Mouse (Mus musculus) left cerebral cortex, postnatal 10 days (tissue): ENCODE data around the gene Tbx22. TPM values are rescaled to one million over a fixed set of nuclear protein-coding genes. Genes with fewer than 3 reads are reported as not detected.

ENCODE experiments used
- DNase-seq, 2 experiments: peaks; one replicate each; pipeline ENCODE4 v3.0.0; 2021 to 2022; ENCODE audit warnings: low spot score in 2 of 2, mixed read lengths in 1 of 2; ENCODE audit errors: extremely low spot score in 1 of 2
- intact Hi-C: fragments of 180-260 bp; cut with DNase I; formaldehyde crosslinking; loops from one replicate; pipeline ENCODE4 v1.15.1; 2025
- total RNA-seq, 2 experiments: library from RNA; stranded (reverse); gene quantifications; 2 replicates each; pipeline ENCODE4 v1.2.3; 2021

Tbx22 gene
- not detected for total RNA-seq

DNA sequence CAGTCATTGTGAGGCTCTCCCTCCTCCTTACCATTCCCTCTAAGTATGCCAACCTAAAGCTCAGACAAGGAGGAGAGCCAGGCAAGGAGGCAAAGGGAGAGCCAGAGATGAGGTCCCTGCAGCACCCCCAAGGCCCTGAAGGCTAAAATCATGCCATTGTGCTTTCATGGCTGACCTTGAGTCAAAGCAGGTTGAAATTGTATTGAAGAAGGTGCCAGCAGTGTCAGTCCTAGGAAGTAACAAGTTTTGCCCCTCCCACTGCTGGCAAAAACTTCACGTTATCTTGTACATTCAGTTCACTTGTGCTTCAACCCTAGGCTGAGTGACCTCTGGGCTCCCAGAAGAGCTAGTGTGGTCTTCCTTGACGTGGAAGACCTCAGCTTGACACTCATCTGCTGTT lies at the start of gene Tbx22:
TSS of gene Tbx22 (plus strand) at position 301 of the 400 bp plus-strand sequence.
- intact Hi-C loops = no loop called here
- DNase-seq = no peak

- no peak for DNase-seq
- intact Hi-C loops = no loop called here
These were observed 913 bp downstream of the Tbx22 start for GRCm38 (mm10) chrX:107668677-107669076.

DNA sequence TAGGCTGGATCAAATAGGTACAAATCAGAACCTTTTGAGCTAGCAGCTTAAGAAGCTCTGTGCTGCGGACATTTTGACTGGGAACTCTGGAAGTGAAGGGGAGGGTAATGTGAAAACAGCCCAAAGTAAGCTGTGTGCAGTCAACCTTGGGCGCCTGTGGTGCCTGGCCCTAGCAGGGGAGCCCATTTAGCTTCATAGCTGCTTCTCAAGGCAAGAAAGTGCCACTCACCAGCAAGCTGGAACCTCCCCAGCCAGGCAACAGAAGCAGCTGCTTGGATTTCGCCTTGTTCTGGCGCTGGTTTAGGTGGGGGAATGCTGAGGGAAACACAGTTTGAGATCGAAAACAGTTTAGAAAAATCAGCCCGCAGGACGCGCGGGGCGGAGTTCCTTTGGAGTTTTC lies 11.4 kb downstream of the Tbx22 start:
- DNase-seq = peak in 1 of 2 experiments; percentile 8
- intact Hi-C loops = no loop called here

- no peak for DNase-seq
- intact Hi-C loops = no loop called here
These were observed 40.8 kb downstream of the Tbx22 start for GRCm38 (mm10) chrX:107708584-107708983.

DNA sequence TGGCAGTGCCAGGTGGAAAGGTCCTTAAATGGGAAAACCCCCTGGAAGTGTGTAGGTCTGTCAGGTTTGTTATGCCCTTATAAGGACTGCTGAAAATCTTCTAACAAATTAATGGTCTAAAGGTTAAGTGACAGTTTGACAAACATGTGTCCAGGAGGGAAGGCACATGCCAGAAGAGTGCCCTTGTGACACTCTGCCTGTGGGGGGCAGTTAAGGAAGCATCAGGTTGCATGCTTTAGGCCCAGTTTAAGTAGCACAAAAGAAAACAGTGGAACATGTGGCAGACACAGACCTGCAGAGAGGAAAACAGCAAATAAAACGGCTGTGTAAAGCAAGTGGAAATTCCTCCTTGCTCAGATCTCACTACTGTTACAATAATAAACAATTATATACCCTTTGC lies 55.8 kb downstream of the Tbx22 start:
- intact Hi-C loops = no loop called here
- no peak for DNase-seq

Other genes starting within 250 kb of the Tbx22 start
- gene Tent5d, start 124.6 kb downstream of the Tbx22 start, total RNA-seq = not detected
- gene 2610002M06Rik, start 148.4 kb downstream of the Tbx22 start, total RNA-seq = 10 to 100 TPM; 42.0 to 46.0 TPM